Mouse (Mus musculus) liver, postnatal 0 days (tissue): ENCODE data around the gene Fam189a1. TPM values are rescaled to one million over a fixed set of nuclear protein-coding genes. Genes with fewer than 3 reads are reported as not detected.
A peak's percentile ranks its signal among the peaks of the same experiment; 100 is the strongest.

ENCODE experiments used
- ATAC-seq: fragments of 200-750 bp; cut with Nextera tagmentation; 2 replicates; pipeline ENCODE4 v1.8.0; 2017; ENCODE audit warnings: mild to moderate bottlenecking, moderate library complexity
- DNase-seq: peaks from one replicate; pipeline ENCODE4 v3.0.0-alpha.2; 2016
- H3K27ac ChIP-seq: fragments of 300-500 bp; sonication (generic); 2 replicates; pipeline ENCODE4 v1.5.1; 2014; ENCODE audit warnings: antibody characterized with exemption, moderate library complexity, mild to moderate bottlenecking, low read depth
- H3K27me3 ChIP-seq: fragments of 300-500 bp; sonication (generic); 2 replicates; pipeline ENCODE4 v1.6.1; 2014; ENCODE audit warnings: low read length, control low read depth, mixed read lengths; ENCODE audit not compliant: insufficient read depth
- H3K36me3 ChIP-seq: fragments of 300-500 bp; sonication (generic); replicated peaks from 2 replicates; pipeline ENCODE4 v1.6.1; 2014; ENCODE audit warnings: mild to moderate bottlenecking, control low read depth, low read length, moderate library complexity, mixed read lengths; ENCODE audit not compliant: insufficient read depth
- H3K4me1 ChIP-seq: fragments of 300-500 bp; sonication (generic); 2 replicates; pipeline ENCODE4 v1.6.1; 2014; ENCODE audit warnings: antibody characterized with exemption, mild to moderate bottlenecking, control low read depth; ENCODE audit not compliant: insufficient read depth
- H3K4me2 ChIP-seq: fragments of 300-500 bp; sonication (generic); 2 replicates; pipeline ENCODE4 v1.6.1; 2014; ENCODE audit warnings: low read depth, mild to moderate bottlenecking, low read length, moderate library complexity, mixed read lengths
- H3K4me3 ChIP-seq: fragments of 300-500 bp; sonication (generic); 2 replicates; pipeline ENCODE4 v1.5.1; 2014; ENCODE audit warnings: low read depth, low read length
- H3K9ac ChIP-seq: fragments of 300-500 bp; sonication (generic); replicated peaks from 2 replicates; pipeline ENCODE4 v1.6.1; 2014; ENCODE audit warnings: mild to moderate bottlenecking, moderate library complexity
- H3K9me3 ChIP-seq: fragments of 300-500 bp; sonication (generic); 2 replicates; pipeline ENCODE4 v1.6.1; 2016; ENCODE audit warnings: mild to moderate bottlenecking, control low read depth, low read length, mixed read lengths
- CTCF ChIP-seq: sonication (generic); IDR thresholded peaks from 2 replicates; pipeline ENCODE4 v1.5.1; 2016; ENCODE audit warnings: antibody characterized with exemption, low read depth
- EP300 ChIP-seq: IDR thresholded peaks from 2 replicates; pipeline ENCODE4 v1.6.1; 2016; ENCODE audit warnings: antibody characterized with exemption, low read depth, mild to moderate bottlenecking
- WGBS: fragments of 180-500 bp; shearing (Covaris S2); extraction: QIAGEN DNeasy Blood & Tissue Kit; methylation state at CpG from one replicate; pipeline ENCODE4 v1.1.7; 2014; ENCODE audit not compliant: insufficient replicate concordance; 5-methylcytosine and 5-hydroxymethylcytosine counted together
- polyA plus RNA-seq: library from polyadenylated mRNA; unstranded; fragments of >200 nt; fragmentation: Nextera tagmentation; extraction: Ambion mirVana; gene quantifications from 2 replicates; pipeline ENCODE4 v1.2.1, GENCODE M21; 2015

Fam189a1 gene
- polyA plus RNA-seq, 1 experiment from 2014 or later = 0.36 TPM

DNA sequence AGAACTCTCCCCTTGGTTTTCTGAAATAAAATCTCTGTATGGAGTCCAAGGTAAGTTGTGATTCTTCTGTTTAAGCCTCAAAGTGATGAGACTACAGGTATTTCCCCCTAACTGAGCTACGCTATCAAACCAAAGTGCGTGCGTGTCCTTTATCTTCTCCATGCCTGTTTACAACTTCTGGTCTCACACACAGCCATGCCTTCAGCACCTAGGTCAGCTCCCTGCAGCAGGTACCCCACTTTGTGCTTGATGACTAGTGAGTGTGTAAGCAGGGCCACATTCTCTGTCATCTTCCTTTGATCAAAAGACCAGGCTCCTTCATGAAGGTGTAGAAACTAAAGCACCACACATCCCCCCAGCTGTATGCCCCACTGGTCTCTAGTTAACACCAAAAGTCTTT, 305.6 kb downstream of the Fam189a1 start:
- Histone ChIP-seq H3K36me3 (no peaks in the 10 kb centered on the region), H3K27me3 (no peaks in the 10 kb centered on the region), H3K27ac (no peak overlapping the region), H3K4me1 (no peaks in the 10 kb centered on the region), H3K4me2 (no peak overlapping the region), H3K9ac (no peak overlapping the region), H3K9me3 (no peaks in the 10 kb centered on the region), H3K4me3 (no peak overlapping the region)
- TF ChIP-seq EP300 (no peak), CTCF (no peak)
- peak; percentile 49 for DNase-seq
- no peak for ATAC-seq
- 34% methylated on average over 3 of the region's 3 CpGs for WGBS

DNA sequence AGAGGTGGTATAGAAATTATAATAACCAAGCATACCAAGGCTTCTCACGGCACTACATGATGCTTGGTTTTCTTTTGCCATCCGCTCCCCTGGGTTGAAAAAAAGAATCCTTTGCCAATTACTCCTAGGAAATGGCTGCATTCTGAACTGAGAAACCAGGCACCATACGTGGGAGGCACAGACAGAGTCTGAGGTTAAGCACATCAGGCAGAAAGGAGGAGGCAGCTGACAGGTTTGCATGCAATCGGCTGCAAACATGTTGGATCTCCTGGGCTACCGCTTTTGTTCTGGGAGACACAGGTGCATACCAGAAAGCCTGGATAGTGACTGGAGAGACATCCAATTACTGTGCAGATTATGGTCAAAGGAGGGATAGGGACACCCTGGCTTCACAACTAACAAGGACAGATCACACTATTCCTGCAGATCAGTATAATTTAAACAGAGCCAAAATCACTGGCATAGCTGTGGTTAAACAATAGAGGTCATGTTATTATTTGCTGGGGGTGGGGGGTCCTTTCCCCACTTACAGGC, 308.9 kb downstream of the Fam189a1 start:
- Histone ChIP-seq H3K36me3 (no peaks in the 10 kb centered on the region), H3K27me3 (no peaks in the 10 kb centered on the region), H3K4me2 (no peak overlapping the region), H3K4me1 (no peaks in the 10 kb centered on the region), H3K27ac (no peak overlapping the region), H3K9me3 (no peaks in the 10 kb centered on the region), H3K9ac (no peak overlapping the region), H3K4me3 (no peak overlapping the region)
- TF ChIP-seq EP300 (no peak), CTCF (no peak)
- DNase-seq (no peak), ATAC-seq (no peak)
- WGBS = 80% methylated on average over 5 of the region's 5 CpGs

GRCm38 (mm10) chr7:64846061-64846460, 310.3 kb downstream of the Fam189a1 start:
- Histone ChIP-seq H3K9me3 (no peaks in the 10 kb centered on the region), H3K4me2 (no peak overlapping the region), H3K27ac (no peak overlapping the region), H3K27me3 (no peaks in the 10 kb centered on the region), H3K4me3 (no peak overlapping the region), H3K36me3 (no peaks in the 10 kb centered on the region), H3K4me1 (no peaks in the 10 kb centered on the region), H3K9ac (no peak overlapping the region)
- ATAC-seq (no peak), DNase-seq (no peak)
- 76% methylated on average over 3 of the region's 3 CpGs for WGBS
- TF ChIP-seq CTCF (no peak), EP300 (no peak)

DNA sequence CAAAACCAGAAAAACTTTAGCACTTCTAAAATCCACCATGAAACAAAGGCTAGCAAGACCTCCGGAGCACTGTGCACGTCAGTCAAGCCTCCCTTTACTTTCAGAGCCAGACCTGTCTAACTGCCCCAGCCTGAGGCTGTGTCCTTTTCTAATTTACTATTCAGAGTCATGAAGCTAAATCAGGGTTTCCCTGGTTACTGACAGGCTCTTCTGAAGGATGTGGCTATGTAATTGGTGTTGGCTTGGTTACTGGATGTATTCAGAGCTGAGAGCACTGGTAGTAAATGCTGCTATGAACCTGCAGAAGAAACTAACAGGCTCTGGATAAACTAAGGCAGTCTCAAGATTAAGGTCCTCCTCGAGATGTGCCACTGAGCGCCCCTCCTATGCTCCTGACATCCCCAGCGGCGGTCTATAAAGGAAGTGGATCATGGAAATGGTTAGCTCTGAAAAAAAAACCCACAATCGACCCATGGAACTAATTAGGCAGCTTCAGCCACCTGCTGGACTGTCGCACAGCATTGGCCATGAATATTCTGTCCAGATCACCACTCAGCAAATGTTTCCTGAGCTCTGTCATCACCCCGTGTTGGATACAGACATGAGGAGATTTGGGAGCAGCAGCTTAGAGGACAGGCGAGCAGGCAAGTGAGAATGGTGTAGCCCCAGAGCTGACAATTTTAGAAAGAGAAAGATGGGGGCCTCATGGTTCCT, 315.3 kb downstream of the Fam189a1 start:
- H3K9ac ChIP-seq = no peak overlapping the region
- DNase-seq (no peak), ATAC-seq (no peak)
- no peak overlapping the region for H3K4me2 ChIP-seq
- H3K9me3 ChIP-seq = no peaks in the 10 kb centered on the region
- no peak overlapping the region for H3K27ac ChIP-seq
- 64% methylated on average over 10 of the region's 10 CpGs for WGBS
- no peak overlapping the region for H3K4me3 ChIP-seq
- TF ChIP-seq EP300 (no peak), CTCF (no peak)
- peaks cover 4% of the 10 kb centered on the region; the same call in 1 of the 2 replicates for H3K4me1 ChIP-seq
- H3K27me3 ChIP-seq = no peaks in the 10 kb centered on the region
- no peaks in the 10 kb centered on the region for H3K36me3 ChIP-seq

DNA sequence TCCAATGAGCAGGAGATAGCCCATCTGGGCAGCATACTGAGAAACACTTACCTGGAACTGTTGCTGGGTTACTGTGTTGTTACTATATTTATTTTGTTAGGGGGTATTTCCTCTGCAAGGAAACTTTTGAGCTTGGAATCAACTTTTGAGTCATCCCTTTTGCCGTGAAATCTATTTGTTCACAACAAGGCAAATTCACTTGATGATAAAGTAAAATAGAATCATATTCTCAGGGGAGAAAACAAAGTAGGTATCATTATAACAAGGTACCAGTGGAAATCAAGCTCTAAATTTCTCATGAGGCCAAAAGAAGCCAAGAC, 315.8 kb downstream of the Fam189a1 start:
- DNase-seq (no peak), ATAC-seq (no peak)
- Histone ChIP-seq H3K4me3 (no peak overlapping the region), H3K4me2 (no peak overlapping the region; the same call in 1 of the 2 replicates), H3K27me3 (no peaks in the 10 kb centered on the region), H3K9ac (no peak overlapping the region), H3K36me3 (no peaks in the 10 kb centered on the region), H3K4me1 (peaks cover 4% of the 10 kb centered on the region; the same call in 1 of the 2 replicates), H3K9me3 (no peaks in the 10 kb centered on the region), H3K27ac (no peak overlapping the region)
- 55% methylated on average over 1 of the region's 1 CpGs for WGBS
- no peak for TF ChIP-seq EP300
- no peak for TF ChIP-seq CTCF

- peak; percentile 12; the same call in 1 of the 2 replicates for TF ChIP-seq CTCF
- no peak for TF ChIP-seq EP300
- Histone ChIP-seq H3K9me3 (no peaks in the 10 kb centered on the region), H3K4me1 (peaks cover 4% of the 10 kb centered on the region; the same call in 1 of the 2 replicates), H3K4me2 (peak overlapping the region; percentile 55), H3K27me3 (no peaks in the 10 kb centered on the region), H3K4me3 (no peak overlapping the region), H3K27ac (no peak overlapping the region), H3K36me3 (no peaks in the 10 kb centered on the region), H3K9ac (no peak overlapping the region)
- WGBS = 4% methylated on average over 21 of the region's 21 CpGs
- peak; percentile 19; the same call in 1 of the 2 replicates for ATAC-seq
- peak; percentile 18 for DNase-seq
Observed at GRCm38 (mm10) chr7:64839801-64840575, 316.4 kb downstream of the Fam189a1 start.
